Mouse (Mus musculus): ENCODE results near the gene Tmod2. TPM values are rescaled to one million over a fixed set of nuclear protein-coding genes. Genes with fewer than 3 reads are reported as not detected.
A peak's percentile ranks its signal among the peaks of the same experiment; 100 is the strongest.
"Not testable (repeated sequence)": the region's sequence is repeated elsewhere in the genome, so short reads cannot be mapped to it uniquely, and the experiment has no call there.

Tmod2 gene
- polyA plus RNA-seq, 1 experiment, result 74.5 TPM

DNA sequence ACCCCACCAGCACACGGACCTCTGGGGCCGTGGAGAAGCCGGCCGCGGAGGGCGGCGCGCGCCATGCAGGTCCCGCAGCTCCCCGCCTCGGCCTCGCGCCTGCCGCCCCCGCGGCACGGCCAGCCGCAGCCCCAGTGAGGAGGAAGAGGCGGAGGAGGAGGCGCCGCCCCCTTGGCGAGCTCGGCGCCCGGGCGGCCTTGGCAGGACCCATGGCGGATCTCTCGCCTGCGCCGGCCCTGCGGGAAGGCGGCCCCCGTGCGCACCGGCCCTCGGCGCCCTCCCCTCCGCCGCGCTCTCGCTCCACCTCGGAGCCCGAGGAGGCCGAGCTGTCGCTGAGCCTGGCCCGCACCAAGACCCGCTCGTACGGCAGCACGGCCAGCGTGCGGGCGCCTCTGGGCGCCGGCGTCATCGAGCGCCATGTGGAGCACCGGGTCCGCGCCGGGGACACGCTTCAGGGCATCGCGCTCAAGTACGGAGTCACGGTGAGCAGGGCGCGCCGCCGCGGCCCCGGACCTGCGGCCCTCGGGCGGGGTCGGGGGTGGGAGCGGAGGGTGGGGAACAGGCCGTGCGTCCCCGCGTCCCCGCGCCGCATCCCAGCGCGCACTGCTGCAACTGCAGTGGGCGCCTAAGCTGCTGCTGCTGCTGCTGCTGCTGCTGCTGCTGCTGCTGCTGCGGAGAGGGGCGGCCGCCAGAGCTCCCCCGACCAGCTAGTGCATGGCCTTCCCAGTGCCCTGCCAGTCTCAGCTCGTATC is 14.6 kb upstream of the Tmod2 start, which contains the start of gene Lysmd2:
Gene Lysmd2, plus strand, starts transcription at position 186 of the 752 bp plus-strand sequence.
- TF ChIP-seq POLR2A (IDR thresholded peaks at IDR 0.05; ENCODE audit: borderline replicate concordance, extremely low read depth, insufficient read depth, insufficient read length, poor library complexity, severe bottlenecking), result peak; percentile 67
- TF ChIP-seq CTCF (IDR thresholded peaks at IDR 0.05; ENCODE audit: borderline replicate concordance, extremely low read depth, insufficient read depth, insufficient read length), result no peak
- DNase-seq (ENCODE audit: low read depth), result peak; percentile 84

DNA sequence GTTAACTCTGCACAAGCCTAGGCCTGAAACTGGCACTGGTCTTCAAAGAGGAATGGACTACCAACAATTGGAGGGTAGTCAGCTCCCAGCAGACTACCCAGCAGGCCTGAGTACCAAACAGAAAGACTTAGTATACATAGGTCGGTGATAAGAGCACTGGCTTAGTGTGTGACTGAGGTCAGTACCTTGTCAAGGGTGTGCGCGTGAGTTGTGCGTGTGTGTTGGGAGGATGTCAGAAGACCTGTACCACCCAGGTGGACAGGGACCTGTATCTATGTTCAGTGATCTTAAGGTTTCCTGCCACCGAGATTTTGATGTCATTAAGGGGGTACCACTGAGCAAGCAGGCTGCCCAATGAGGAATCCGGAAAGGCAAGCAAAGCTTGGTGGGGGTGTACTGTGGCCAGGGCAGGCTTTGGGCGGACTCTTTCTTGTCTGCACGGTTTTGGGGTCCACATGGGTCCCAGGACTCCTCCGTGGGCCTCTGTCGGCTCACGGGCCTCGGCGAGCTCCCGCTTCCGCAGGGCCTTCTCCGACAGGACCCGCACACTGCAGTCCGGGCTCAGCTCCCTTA is 13.9 kb upstream of the Tmod2 start:
- TF ChIP-seq POLR2A (IDR thresholded peaks at IDR 0.05; ENCODE audit: borderline replicate concordance, extremely low read depth, insufficient read depth, insufficient read length, poor library complexity, severe bottlenecking), result no peak
- no peak for TF ChIP-seq CTCF (IDR thresholded peaks at IDR 0.05; ENCODE audit: borderline replicate concordance, extremely low read depth, insufficient read depth, insufficient read length)
- no peak for DNase-seq (ENCODE audit: low read depth)

DNA sequence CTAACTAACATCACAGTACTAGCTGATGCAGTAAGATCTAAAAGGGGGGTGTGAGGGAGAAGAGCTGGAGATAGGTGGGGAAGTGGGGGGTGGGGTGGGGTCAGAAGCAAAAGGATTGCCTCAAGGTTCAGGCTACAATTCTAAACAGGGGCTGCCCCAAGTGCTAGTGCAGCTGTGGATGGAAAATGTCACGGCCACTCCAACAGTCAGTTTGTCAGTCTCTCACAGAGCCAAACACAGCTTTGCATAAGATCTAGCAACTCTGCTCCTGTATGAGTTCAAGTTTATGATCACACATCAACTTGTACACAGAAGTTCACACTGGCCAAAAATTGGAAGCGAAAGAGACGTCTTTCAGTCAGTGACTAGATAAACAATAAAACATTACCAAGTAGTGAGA is 10.3 kb upstream of the Tmod2 start:
- DNase-seq (ENCODE audit: low read depth), result no peak
- no peak for TF ChIP-seq CTCF (IDR thresholded peaks at IDR 0.05; ENCODE audit: borderline replicate concordance, extremely low read depth, insufficient read depth, insufficient read length)

DNA sequence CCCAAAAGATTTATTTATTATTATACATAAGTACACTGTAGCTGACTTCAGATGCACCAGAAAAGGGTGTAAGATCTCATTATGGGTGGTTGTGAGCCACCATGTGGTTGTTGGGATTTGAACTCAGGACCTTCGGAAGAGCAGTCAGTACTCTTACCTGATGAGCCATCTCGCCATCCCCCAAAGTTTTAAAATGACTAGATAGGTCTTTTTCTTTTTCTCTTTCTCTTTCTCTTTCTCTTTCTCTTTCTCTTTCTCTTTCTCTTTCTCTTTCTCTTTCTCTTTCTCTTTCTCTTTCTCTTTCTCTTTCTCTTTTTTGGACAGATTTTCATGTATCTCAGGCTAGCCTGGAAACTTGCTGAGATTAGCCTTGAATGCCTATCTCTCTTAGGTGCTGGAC is 8.6 kb upstream of the Tmod2 start:
- DNase-seq (ENCODE audit: low read depth), result not testable (repeated sequence)

DNA sequence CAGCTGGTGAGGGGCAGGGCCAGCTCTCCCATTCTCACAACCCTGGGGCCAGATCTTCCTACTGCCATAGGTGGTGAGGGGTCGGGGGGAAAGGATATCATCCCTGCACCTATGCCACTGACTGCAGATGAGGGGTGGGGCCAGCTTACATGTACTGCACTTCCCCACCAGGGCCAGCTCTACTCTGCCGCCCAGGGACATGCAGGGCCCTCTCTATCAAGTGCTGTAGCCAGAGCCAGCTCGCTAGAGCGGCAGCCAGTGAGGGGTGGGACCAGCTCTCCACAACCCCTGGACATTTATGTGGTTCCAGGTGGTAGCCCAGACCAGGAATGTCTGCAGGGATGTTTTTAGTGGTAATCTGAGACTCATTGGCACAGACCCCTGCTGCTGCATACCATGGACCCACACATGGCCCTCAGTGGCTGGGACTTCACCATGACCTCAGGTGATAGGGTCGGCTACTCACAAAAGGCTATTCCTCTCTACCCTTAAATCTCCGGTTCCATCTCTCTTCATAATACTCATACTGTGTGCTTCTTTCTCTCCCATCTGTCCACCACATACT is 7.8 kb upstream of the Tmod2 start:
- DNase-seq (ENCODE audit: low read depth), result no peak
- TF ChIP-seq POLR2A (IDR thresholded peaks at IDR 0.05; ENCODE audit: borderline replicate concordance, extremely low read depth, insufficient read depth, insufficient read length, poor library complexity, severe bottlenecking) (no peak), CTCF (IDR thresholded peaks at IDR 0.05; ENCODE audit: borderline replicate concordance, extremely low read depth, insufficient read depth, insufficient read length) (no peak)

DNA sequence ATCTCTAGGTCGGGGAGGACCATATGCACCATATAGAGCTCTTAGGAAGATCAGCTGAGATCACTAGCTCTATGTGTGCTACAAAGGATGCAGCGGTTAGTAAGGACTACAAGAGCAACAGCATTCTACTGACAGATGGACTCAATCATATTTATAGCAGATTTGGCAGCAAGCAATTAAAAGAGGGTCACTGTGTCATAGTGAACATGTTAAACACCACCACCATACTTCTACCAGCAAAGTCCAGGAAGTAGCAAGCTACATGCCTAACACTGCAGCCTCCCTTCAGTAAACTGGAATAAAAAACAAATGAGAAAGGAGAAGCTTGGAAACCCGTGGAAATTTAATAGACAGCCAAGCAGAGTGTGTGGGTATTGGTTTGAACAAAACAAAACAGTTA is 5.4 kb upstream of the Tmod2 start:
- no peak for DNase-seq (ENCODE audit: low read depth)
- TF ChIP-seq CTCF (IDR thresholded peaks at IDR 0.05; ENCODE audit: borderline replicate concordance, extremely low read depth, insufficient read depth, insufficient read length) (no peak), POLR2A (IDR thresholded peaks at IDR 0.05; ENCODE audit: borderline replicate concordance, extremely low read depth, insufficient read depth, insufficient read length, poor library complexity, severe bottlenecking) (no peak)

DNA sequence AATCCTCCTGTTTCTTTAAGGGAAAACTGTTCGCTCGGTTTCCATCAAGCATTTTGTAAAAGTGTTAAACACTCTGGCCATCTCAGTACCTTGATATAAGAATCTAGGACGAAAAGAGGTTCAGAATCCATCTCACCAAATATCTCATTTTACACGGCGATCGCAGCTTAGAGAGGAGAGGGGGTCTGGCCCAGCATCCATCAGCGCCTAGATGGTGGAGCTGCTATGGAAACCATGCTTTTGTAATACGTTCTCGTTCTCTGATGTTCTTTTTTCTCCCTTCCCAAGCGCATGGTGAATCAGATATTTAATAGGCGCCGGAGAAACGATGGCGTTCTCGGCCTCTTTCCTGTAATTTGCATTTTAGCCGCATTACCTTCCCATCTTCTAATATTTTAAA is 1.2 kb downstream of the Tmod2 start:
- TF ChIP-seq CTCF (IDR thresholded peaks at IDR 0.05; ENCODE audit: borderline replicate concordance, extremely low read depth, insufficient read depth, insufficient read length) (no peak), POLR2A (IDR thresholded peaks at IDR 0.05; ENCODE audit: borderline replicate concordance, extremely low read depth, insufficient read depth, insufficient read length, poor library complexity, severe bottlenecking) (no peak)
- DNase-seq (ENCODE audit: low read depth), result peak; percentile 76

DNA sequence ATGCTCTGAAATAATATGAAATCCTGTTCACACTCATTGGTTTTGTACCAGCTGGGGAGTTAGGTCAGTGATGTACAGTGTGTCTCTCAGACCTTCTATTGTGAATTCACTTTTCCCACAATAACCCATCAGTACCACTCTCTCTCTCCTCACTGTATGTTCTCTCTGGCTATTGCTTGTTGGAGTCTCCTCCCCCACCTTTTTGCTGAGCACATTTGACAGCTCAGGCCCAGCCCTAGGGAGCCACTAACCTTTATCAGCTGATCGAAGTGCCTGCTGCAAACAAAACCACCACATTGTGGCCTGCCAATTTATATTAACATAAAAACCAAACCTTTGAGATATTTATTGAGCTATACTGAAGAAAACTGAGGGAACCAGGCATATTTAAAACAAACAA is 1.6 kb downstream of the Tmod2 start:
- no peak for TF ChIP-seq POLR2A (IDR thresholded peaks at IDR 0.05; ENCODE audit: borderline replicate concordance, extremely low read depth, insufficient read depth, insufficient read length, poor library complexity, severe bottlenecking)
- TF ChIP-seq CTCF (IDR thresholded peaks at IDR 0.05; ENCODE audit: borderline replicate concordance, extremely low read depth, insufficient read depth, insufficient read length), result no peak
- peak; percentile 65 for DNase-seq (ENCODE audit: low read depth)

DNA sequence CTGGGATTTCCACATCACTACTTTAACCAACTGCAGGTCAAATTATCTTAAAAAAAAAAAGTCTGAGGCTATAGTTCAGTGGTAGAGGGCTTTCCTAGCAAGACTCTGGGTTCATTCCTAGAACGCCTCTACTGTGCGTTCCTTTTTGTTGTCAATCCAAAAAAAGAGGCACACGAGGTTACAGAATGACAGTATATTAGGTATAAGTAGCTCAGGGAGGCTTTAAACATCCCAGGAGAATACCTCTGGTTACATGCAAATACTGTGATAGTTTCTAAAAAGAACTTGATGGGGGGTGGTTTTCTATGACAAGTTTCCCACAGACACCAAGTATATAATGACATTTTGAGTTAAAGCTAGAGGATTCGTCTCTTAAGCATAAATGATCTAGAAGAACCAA is 3.6 kb downstream of the Tmod2 start:
- TF ChIP-seq CTCF (IDR thresholded peaks at IDR 0.05; ENCODE audit: borderline replicate concordance, extremely low read depth, insufficient read depth, insufficient read length), result no peak
- no peak for TF ChIP-seq POLR2A (IDR thresholded peaks at IDR 0.05; ENCODE audit: borderline replicate concordance, extremely low read depth, insufficient read depth, insufficient read length, poor library complexity, severe bottlenecking)
- no peak for DNase-seq (ENCODE audit: low read depth)

DNA sequence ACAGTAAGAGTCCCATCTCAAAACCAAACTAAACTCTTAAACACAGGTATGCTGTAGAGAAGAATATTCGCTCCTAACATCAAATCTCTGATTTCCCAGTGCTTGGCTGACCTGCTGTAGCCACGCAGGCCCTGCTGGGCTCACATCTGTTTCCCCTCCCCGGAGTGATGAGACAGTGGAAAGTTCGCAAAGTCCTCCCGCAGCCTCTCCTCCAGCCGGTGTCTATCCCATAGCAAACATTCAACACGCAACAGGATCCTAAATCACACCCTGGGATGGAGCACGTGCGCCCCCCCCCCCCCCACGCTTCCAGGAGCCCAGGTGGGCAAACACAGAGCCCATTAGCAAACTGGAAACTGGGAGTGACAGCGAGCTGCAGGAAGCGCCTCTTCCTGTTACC is 9.6 kb downstream of the Tmod2 start:
- DNase-seq (ENCODE audit: low read depth), result no peak
- no peak for TF ChIP-seq CTCF (IDR thresholded peaks at IDR 0.05; ENCODE audit: borderline replicate concordance, extremely low read depth, insufficient read depth, insufficient read length)
- TF ChIP-seq POLR2A (IDR thresholded peaks at IDR 0.05; ENCODE audit: borderline replicate concordance, extremely low read depth, insufficient read depth, insufficient read length, poor library complexity, severe bottlenecking), result no peak

DNA sequence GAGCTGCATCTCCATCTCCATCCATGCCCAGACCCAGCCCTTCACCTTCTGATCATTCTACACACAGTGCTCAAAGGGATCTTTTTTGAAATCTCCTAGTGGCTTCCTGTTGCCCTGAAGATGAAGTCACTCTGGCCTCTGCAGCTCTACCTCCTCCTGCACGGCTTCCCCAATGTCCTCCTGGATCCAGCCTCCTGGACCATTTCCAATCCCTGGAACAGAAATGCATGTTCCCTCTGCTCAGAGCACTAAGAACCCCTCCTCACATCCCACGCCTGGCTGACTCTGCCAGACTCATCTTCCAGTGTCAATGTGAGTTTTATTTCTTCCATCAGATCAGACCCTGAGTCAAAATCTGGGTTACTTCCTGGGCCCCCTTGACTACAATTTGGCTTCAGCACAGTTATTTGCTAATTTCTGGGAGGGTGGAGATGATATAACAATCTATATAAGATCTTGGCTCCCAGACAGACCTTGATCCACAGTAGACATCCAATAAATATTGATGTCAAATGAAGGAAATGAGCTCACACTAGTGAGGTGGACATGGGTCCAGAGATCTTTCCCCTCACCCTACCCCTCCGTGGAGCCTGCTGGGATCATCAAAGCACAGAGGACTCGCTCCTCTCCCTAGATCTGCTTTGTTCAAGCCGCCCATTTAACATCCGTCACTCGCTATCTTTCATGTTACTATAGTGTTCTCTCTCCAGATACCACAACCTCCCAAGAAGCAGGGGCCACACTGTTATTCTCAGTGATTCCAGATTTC is 10.8 kb downstream of the Tmod2 start:
- TF ChIP-seq CTCF (IDR thresholded peaks at IDR 0.05; ENCODE audit: borderline replicate concordance, extremely low read depth, insufficient read depth, insufficient read length) (no peak), POLR2A (IDR thresholded peaks at IDR 0.05; ENCODE audit: borderline replicate concordance, extremely low read depth, insufficient read depth, insufficient read length, poor library complexity, severe bottlenecking) (no peak)
- DNase-seq (ENCODE audit: low read depth), result peak; percentile 48

Measured in brain, embryonic 14.5 days (tissue).